Mouse (Mus musculus) gastrocnemius, adult 18-20 months (tissue): Measurements from ENCODE around the gene Ahnak. TPM values are rescaled to one million over a fixed set of nuclear protein-coding genes. Genes with fewer than 3 reads are reported as not detected.
"Not testable (repeated sequence)": the region's sequence is repeated elsewhere in the genome, so short reads cannot be mapped to it uniquely, and the experiment has no call there.

Source experiments
- DNase-seq: peaks from one replicate; pipeline ENCODE4 v3.0.0; 2021; ENCODE audit warnings: low spot score
- total RNA-seq, 2 experiments: library from RNA; stranded (reverse); gene quantifications; 2 replicates each; pipeline ENCODE4 v1.2.3; 2021

Gene Ahnak
- total RNA-seq, 2 experiments from 2014 or later, result 199 to 202 TPM

DNA sequence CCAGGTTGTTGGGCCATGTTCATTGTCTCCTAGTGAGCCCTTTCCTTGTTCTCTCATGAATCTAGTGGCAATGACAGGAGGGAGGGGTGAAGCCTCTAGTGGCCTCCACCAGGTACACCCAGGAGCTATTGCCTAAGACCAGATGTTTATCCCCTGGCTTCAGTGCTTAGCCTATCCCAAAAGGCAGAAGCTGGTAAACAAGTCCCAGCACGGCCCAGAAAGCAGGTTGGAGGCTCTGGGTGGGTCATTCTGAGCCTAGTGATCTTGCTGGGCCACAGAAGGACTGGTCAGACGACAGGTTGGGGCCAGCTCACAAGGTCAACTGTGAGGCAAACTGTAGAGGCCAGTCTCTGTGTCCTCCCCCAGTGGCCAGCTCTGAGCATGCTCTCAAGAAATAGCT lies 101.6 kb downstream of the Ahnak start:
- DNase-seq, result no peak

DNA sequence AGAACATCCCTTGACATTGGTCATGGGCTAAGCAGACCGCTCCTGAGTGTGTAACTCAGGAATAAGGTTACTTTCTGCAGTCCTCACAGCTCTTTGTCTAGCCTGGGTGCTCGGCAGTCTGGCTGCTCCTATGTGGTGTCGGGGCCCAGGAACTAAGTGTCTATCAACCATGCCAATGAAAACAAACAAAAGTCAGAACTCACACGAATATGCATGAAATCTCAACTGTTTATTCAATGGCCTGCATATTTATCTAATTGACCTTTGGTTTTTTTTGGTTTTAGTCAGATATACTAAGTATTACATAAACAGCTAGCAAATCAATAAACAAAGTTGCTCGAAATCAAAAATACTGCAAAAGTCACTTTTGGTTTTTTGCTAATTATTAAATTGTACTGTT lies 106.0 kb downstream of the Ahnak start:
- DNase-seq, result no peak

DNA sequence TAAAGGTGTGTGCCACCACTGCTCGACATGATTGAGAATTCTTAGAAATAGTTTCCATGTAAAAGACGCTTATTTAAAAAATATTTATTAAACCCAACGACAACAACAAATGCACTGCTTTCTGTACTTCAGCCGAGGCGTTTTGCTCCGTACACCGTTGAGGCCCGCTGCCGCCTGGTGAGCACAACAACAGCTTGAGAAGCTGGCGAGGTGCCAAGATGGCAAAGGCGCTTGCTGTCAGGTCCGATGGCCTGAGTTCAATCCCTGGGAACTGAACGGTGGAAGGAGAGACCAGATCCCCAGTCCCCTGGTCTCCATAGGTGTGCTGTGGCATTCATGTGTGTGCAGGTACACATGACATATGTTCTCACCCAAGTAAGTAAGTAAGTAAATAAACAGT lies 108.4 kb downstream of the Ahnak start:
- no peak for DNase-seq

DNA sequence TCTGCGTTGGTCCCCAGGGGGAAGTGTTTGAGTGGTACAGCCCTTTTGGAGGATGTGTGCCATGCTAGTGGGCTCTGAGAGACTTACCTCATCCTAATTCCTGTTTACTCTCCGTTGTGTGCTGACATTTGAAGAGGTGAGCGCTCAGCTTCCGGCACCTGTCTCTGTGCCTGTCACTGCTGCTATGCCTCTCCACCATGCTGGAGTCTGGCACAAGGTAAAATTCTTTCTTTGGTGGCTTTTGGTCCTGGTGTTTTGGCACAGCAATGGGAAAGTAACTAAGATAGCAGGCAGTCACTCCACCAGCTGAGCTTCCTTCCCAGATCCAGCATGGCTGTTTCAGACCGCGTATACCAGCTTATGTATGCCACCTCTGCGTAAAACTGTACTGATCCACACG lies 110.7 kb downstream of the Ahnak start:
- no peak for DNase-seq

DNA sequence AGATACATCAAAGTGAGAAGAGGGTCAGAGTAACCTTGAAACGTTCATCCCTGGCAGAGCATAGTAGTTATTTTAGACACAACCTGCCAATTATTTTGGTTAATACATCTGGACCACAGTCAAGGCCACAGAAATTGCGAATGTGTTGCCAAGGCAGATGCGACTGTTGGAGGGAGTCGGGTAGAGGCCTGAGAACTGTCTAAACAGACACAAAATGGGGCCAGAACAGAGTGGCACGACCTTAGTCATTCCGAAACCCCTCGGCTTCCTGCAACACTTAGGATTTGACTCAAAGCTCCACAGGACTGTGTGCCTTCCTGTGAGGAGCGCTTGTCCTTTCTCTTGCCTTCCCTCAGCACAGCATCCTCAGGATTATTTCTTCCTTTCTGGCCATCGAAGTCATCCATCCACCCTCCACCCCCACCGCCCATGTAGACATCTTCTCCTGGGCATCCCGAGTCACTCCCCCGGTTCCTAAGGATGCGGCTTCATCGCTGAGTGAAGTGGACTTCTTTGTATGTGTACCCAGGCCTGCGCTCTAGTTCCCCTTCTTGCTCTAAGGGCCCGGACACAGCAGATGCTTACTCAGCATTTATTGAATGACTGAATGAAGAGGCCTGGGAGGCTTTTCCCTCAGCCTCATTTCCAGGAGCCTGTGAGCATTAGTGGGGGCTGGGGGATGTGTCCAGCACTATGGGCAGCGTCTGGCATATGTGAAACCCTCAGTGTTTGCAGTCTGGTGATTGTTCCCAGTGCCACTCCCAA lies 111.4 kb downstream of the Ahnak start:
- no peak for DNase-seq

DNA sequence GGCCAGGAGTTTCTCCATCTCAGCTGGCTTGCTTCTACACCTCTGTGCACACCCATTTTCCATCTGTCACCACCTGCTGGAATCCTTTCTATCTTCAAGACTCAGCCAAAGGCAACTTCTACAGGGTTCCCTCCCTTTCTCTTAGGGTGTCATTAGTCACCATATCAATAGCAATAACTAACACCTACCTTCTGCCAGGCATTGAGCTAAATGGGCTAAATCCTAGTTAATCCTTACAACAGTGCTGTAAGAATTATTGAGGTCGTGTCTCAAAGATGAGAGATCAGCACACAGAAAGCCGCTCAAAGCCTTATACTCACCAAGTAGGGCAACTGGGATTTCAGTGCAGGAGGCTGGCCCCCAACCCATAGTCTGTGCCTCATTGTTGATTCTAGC lies 112.0 kb downstream of the Ahnak start:
- DNase-seq, result no peak

DNA sequence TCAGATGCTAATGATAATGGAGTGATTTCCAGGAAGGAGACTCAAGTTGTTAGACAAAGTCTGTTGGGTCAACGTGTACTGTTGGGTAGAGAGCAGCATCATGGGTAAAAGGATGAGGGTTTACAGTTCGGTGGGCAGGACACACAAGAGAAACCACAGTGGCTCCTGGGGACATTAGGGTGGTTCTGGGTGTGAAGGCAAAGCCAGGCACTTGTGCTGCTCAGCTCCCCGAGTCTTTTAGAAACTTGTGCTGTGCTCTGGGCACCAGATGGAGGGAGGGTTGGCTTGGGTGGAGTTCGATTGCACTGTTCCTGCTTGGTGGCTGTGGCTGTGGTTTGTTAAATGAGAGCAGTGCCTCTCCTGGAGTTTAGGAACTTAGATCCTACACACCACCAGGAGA lies 114.9 kb downstream of the Ahnak start:
- DNase-seq, result no peak

DNA sequence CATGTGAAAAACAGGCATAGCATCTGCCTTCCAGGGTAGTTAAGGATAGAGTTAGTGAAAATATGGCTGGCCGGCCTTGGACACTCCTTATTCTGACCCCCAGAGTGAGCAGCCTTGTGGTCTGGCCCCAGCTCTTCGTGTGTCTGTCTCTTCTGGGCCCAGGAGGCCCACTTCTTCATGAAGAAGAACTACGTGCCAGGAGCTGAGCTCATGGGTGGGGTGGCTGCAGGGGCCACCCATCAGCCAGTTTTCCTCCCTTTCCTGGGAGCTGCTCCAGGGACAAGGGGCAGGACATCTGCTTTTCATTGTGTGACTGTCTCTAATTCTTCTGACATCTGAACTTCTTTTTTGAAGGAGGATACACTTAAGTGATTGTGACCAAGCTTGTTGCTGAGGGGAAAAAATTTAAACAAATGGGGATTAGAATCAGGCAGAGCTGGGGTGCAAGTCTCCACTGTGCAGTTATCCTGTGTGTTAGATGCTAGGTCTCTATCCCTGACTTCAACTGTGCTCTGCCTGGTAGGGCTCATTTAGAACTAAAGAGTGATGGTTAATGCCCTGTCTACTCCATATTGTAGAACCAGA lies 116.1 kb downstream of the Ahnak start:
- peak; percentile 74 for DNase-seq

DNA sequence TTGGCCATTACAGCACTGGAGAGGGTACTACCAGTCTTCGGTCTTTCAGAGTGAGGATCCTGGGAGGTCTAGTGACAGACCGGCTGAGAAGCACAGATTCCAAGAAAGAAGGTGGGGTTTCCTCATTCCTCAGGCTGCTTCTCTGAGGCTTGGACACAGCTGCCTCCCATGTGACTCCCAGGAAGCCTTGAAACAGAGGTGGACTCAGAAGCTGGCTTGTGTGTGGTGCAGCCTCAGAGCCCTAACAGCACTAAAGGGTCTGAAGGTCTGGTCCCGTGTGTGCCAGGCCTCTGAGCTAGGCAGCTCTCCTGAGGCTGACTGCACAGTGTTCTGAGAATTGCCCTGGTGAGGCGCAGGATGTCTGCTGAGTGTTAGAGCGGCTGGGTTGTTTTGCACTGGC lies 117.0 kb downstream of the Ahnak start:
- peak; percentile 54 for DNase-seq

DNA sequence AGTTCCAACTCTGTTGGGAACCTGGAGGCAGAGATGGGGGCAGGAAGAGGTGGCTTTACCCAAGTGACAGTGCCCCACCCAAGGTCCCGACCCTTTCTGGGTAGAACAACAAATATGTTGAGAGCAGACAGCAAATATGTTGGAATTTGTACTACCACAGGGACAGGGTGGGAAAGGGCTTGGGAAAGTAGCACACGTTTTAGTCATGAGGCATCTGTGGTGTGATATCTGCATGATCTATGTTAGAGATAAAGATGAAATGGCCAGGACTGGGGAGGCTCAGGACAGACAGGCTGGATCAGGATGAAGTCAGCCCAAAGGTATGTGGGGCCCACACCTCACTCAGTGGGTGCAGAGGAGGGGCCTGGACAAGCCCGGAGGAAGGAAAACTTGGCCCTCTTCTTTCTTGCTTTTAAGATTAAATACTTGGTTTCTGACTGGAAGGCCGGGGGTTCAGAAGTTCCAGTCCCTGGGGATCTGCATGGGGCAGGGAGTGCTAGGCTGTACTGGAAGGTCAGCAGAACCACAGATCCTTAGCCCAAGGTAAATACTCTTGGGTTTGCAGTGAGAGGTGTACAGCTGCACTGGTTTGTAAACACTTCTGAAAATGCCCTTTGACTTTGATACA lies 117.8 kb downstream of the Ahnak start:
- DNase-seq, result peak; percentile 39

DNA sequence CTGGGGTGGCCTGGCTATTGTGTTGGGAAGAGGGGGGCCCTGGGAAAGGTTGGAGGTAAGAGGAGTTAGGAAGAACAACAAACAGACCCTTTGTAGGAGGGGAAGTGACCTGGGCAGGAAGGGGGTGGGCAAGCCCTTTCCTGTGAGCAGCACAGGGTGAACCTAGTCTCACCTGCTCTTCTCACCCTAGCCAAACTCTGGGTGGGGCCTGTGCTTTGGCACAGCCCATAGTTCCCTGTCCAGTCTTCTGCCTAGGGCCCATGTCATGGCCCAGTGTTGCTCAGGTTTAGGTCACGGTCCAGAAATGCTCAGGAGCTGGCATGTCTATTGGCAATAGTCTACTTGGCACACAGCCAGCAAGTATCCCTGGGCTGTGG lies 118.3 kb downstream of the Ahnak start:
- DNase-seq, result no peak

DNA sequence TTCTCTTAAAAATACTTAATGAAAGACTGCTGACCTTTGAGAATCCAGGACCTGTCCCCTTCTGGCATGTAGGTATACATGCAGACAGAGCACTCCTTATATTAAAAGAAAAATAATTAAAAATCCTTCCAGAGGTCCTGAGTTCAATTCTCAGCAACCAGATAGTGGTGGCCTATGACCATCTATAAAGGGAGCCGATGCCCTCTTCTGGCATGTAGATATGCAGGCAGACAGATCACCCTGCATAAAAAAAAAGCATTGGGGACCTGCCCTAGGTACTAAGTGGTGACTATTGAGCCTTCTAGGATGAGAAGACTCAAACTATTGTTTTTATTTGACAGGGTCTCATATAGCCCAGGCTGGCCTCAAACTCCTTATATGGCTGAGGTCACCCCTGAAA lies 119.5 kb downstream of the Ahnak start:
- no peak for DNase-seq

DNA sequence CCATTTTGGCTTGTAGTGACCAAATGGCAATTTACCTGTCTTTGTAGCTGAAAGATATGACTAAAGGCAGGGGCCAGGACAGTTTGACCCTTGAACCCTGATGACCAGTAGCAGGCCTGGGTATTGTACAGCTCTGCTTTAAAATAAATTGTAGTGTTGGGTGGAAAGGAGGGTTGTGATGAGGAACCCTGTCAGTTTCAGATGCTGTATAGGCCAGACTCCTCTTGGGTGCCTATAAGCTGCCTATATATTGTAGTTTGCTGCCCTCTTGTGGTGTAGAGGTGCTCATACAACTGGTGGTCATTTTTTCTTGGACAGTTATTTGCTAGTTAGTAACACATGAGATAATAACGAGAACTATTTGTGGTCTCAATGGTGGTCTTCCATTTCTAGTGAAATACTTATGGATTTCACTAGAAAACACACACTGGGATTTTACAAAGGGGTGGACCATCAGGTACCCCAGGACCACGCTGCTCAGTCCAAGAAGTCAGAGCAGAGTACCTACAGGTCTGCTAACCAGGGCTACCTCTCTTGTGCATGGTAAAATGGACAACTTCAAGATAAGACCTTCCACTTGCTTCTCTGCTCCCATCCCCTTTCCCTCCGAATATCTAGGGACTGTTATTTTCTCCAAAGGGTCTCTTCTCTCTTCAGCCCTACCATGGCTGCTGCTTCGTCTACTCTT lies 121.2 kb downstream of the Ahnak start:
- DNase-seq, result peak; percentile 75

DNA sequence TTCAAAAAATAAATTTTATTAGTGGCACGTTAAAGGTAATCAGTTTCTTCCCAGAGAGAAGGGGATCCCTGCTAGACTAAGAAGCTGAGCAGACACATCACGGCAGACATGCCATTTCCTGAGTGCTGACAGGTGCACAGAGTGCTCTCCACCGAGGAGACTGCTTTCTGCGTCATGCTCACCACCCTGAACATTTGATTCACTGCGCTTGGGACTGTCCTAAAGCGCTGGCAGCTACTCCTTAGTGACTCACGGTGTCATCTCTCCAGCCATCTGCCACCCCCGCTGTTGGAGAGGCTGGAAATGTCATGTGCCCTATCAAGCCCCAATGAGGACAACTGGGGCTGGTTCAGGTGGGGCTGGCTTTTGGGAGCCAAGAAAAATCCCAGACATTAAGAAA lies 123.0 kb downstream of the Ahnak start:
- peak; percentile 82 for DNase-seq

DNA sequence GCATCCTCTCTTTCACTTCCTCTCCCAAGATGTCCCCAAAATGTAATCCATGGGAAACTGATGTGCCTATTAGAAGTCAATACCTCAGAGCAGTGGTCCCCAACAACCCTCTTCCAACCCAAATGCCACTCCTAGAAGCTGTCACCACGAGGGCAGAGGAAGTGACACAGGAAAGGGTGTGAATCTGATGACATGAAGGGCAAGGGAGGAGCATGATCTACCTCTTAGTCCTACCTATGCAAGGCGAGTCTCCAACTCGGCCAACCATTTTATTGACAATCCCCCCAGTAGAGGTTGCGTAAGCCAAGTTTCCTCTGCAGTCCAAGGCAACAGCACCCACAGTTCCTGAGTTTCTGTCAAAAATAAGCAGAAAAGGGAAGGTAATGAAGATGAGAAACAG lies 127.2 kb downstream of the Ahnak start:
- DNase-seq, result no peak

DNA sequence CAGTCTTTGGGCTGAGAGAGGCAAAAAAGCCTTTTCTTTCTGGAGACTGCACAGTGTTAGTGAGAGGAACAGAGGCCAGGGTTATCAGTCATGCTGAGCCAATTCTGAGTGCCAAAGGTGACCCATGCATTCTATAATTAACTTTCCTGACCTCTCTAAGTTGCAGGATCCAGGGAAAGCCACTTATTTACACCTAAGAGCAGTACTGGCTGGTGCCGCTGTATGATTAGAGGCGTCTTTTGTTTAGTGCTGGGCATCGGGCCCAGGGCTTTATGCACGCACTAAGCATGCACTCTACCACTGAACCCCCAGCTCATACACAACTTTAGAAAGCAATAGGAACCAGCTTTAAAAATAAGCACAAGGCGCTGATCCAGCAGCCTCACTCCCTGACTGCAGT lies 128.2 kb downstream of the Ahnak start:
- DNase-seq, result peak; percentile 36

DNA sequence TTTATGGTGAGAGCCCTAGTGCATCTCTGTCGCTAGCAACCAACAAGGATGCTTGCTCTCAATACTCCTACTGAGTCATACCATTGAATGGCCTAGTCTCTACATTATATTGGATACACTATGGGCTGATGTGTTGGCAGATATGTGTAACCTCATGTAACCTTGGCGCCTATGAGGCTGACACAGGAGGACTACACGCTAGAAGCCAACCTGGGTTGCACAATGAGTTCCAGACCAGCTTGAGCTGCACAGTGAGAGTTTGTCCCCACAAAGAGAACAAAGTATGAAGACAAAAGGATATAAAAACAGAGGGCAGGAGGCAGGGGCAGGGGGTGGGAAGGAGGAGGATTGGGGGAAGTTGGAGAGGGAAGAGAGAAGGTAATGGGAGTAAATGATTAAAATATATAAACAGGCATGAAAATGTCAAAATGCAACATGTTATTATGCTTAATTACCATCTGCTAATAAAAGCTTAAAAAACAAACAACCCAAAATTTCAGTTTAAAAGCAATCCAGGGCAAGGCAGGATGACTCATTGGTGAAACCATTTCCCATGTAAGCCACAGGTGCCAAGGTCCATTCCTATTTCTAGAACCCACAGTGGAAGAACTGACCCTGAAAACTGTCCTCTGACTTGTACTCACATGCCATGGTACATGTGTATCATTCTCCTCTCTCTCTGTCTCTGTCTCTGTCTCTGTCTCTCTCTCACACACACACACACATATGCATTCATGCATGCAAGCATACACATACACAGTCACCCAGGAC lies 130.8 kb downstream of the Ahnak start:
- DNase-seq, result no peak

DNA sequence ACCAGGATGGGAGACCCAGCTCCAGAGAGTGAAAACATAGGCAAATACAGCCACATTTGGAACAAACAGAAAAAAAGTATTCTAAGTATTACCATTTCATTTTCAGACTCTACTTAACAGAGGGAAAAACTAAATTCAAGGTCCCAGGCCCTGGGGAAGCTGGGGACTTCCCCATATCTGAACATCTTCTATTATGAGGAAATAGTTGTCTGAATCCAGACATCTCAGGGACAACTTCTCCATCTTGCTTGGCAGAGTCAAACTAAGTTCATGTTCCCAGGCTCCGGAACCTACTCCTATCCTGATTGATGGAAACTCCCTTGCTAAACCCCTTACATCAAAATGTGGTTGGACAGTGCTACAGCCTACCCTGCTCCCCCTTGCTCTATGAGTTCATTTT lies 133.3 kb downstream of the Ahnak start:
- no peak for DNase-seq

DNA sequence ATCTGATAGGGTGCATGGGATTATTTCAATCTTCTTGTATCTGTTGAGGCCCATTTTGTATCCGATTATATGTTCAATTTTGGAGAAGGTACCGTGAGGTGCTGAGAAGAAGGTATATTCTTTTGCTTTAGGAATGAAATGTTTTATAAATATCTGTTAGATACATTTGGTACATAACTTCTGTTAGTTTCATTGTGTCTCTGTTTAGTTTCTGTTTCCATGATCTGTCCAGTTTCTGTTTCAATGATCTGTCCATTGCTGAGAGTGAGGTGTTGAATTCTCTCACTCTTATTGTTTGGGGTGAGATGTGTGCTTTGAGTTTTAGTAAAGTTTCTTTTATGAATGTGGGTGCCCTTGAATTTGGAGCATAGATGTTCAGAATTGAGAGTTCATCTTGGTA lies 134.9 kb downstream of the Ahnak start:
- DNase-seq, result not testable (repeated sequence)
